Mouse (Mus musculus): ENCODE measurements around the gene Hdhd5.

Hdhd5 gene

GRCm38 (mm10) chr6:120531020-120531965 lies at the start of gene Hdhd5:
Hdhd5 (minus strand) TSS chr6:120531319.
- peak; percentile 96 for DNase-seq (ENCODE audit: low read depth, low spot score)

- peak; percentile 66 for DNase-seq (ENCODE audit: low read depth, low spot score)
Measured at GRCm38 (mm10) chr6:120580713-120581015, 49.5 kb upstream of the Hdhd5 start.

GRCm38 (mm10) chr6:120579831-120580712 lies 49.0 kb upstream of the Hdhd5 start:
- peak; percentile 86 for DNase-seq (ENCODE audit: low read depth, low spot score)

- DNase-seq (ENCODE audit: low read depth, low spot score) = no peak
Measured at GRCm38 (mm10) chr6:120579110-120579830, 48.2 kb upstream of the Hdhd5 start.

- no peak for DNase-seq (ENCODE audit: low read depth, low spot score)
Measured at GRCm38 (mm10) chr6:120578471-120578870, 47.4 kb upstream of the Hdhd5 start.

GRCm38 (mm10) chr6:120572372-120572771 lies 41.3 kb upstream of the Hdhd5 start:
- no peak for DNase-seq (ENCODE audit: low read depth, low spot score)

- DNase-seq (ENCODE audit: low read depth, low spot score) = no peak
Measured at GRCm38 (mm10) chr6:120568257-120568656, 37.1 kb upstream of the Hdhd5 start.

GRCm38 (mm10) chr6:120566911-120567909 lies 36.1 kb upstream of the Hdhd5 start:
- DNase-seq (ENCODE audit: low read depth, low spot score) = no peak

GRCm38 (mm10) chr6:120556641-120557040 lies 25.5 kb upstream of the Hdhd5 start:
- no peak for DNase-seq (ENCODE audit: low read depth, low spot score)

- DNase-seq (ENCODE audit: low read depth, low spot score) = no peak
Measured at GRCm38 (mm10) chr6:120555983-120556567, 25.0 kb upstream of the Hdhd5 start.

GRCm38 (mm10) chr6:120555152-120555551 lies 24.0 kb upstream of the Hdhd5 start:
- DNase-seq (ENCODE audit: low read depth, low spot score) = no peak

GRCm38 (mm10) chr6:120550173-120550572 lies 19.1 kb upstream of the Hdhd5 start:
- DNase-seq (ENCODE audit: low read depth, low spot score) = peak; percentile 22

- no peak for DNase-seq (ENCODE audit: low read depth, low spot score)
Measured at GRCm38 (mm10) chr6:120548581-120548980, 17.5 kb upstream of the Hdhd5 start.

GRCm38 (mm10) chr6:120546973-120547372 lies 15.9 kb upstream of the Hdhd5 start:
- DNase-seq (ENCODE audit: low read depth, low spot score) = no peak

GRCm38 (mm10) chr6:120546292-120546691 lies 15.2 kb upstream of the Hdhd5 start:
- no peak for DNase-seq (ENCODE audit: low read depth, low spot score)

- DNase-seq (ENCODE audit: low read depth, low spot score) = no peak
Measured at GRCm38 (mm10) chr6:120542061-120542460, 10.9 kb upstream of the Hdhd5 start.

GRCm38 (mm10) chr6:120541386-120541785 lies 10.3 kb upstream of the Hdhd5 start:
- DNase-seq (ENCODE audit: low read depth, low spot score) = no peak

- DNase-seq (ENCODE audit: low read depth, low spot score) = no peak
Measured at GRCm38 (mm10) chr6:120539781-120540231, 8.7 kb upstream of the Hdhd5 start.

GRCm38 (mm10) chr6:120539132-120539759 lies 8.1 kb upstream of the Hdhd5 start:
- peak; percentile 93 for DNase-seq (ENCODE audit: low read depth, low spot score)

- DNase-seq (ENCODE audit: low read depth, low spot score) = no peak
Measured at GRCm38 (mm10) chr6:120536337-120536736, 5.2 kb upstream of the Hdhd5 start.

All from mesoderm, embryonic 11.5 days (tissue).